Mouse (Mus musculus) embryonic facial prominence, embryonic 12.5 days (tissue): ENCODE measurements around the gene Enkur. TPM values are rescaled to one million over a fixed set of nuclear protein-coding genes. Genes with fewer than 3 reads are reported as not detected.
A peak's percentile ranks its signal among the peaks of the same experiment; 100 is the strongest.

Source experiments
- ATAC-seq: fragments of 200-750 bp; cut with Nextera tagmentation; 2 replicates; pipeline ENCODE4 v1.8.0; 2017; ENCODE audit not compliant: insufficient number of reproducible peaks, insufficient read depth, low FRiP score, low TSS enrichment
- H3K27ac ChIP-seq: fragments of 300-500 bp; sonication (generic); 2 replicates; pipeline ENCODE4 v1.5.1; 2016; ENCODE audit warnings: mild to moderate bottlenecking
- H3K27me3 ChIP-seq: fragments of 300-500 bp; sonication (generic); 2 replicates; pipeline ENCODE4 v1.6.1; 2016; ENCODE audit warnings: mild to moderate bottlenecking, moderate library complexity
- H3K36me3 ChIP-seq: fragments of 300-500 bp; sonication (generic); 2 replicates; pipeline ENCODE4 v1.6.1; 2016; ENCODE audit warnings: mild to moderate bottlenecking
- H3K4me1 ChIP-seq: fragments of 300-500 bp; sonication (generic); 2 replicates; pipeline ENCODE4 v1.6.1; 2016
- H3K4me2 ChIP-seq: fragments of 300-500 bp; sonication (generic); replicated peaks from 2 replicates; pipeline ENCODE4 v1.6.1; 2016; ENCODE audit warnings: mild to moderate bottlenecking, moderate library complexity
- H3K4me3 ChIP-seq: fragments of 300-500 bp; sonication (generic); 2 replicates; pipeline ENCODE4 v1.5.1; 2016; ENCODE audit warnings: mild to moderate bottlenecking
- H3K9ac ChIP-seq: fragments of 300-500 bp; sonication (generic); 2 replicates; pipeline ENCODE4 v1.6.1; 2016; ENCODE audit warnings: mild to moderate bottlenecking, moderate library complexity
- H3K9me3 ChIP-seq: fragments of 300-500 bp; sonication (generic); 2 replicates; pipeline ENCODE4 v1.6.1; 2016; ENCODE audit warnings: mild to moderate bottlenecking, moderate library complexity
- WGBS: fragments of 180-500 bp; shearing (Covaris S2); methylation state at CpG from one replicate; pipeline ENCODE4 v1.1.7; 2016; 5-methylcytosine and 5-hydroxymethylcytosine counted together
- polyA plus RNA-seq: library from polyadenylated mRNA; unstranded; fragments of >200 nt; fragmentation: Nextera tagmentation; extraction: Ambion mirVana; gene quantifications from 2 replicates; pipeline ENCODE4 v1.2.1, GENCODE M21; 2016

Enkur gene
- polyA plus RNA-seq, 1 experiment from 2014 or later: 0.54 TPM

GRCm38 (mm10) chr2:21182811-21183210, 22.4 kb downstream of the Enkur start:
- no peak for ATAC-seq
- WGBS: 83% methylated on average over 1 of the region's 1 CpGs
- H3K9me3 ChIP-seq: no peaks in the 10 kb centered on the region
- no peak overlapping the region for H3K4me3 ChIP-seq
- H3K36me3 ChIP-seq: no peaks in the 10 kb centered on the region
- no peaks in the 10 kb centered on the region for H3K27me3 ChIP-seq
- no peak overlapping the region for H3K9ac ChIP-seq
- H3K4me1 ChIP-seq: no peaks in the 10 kb centered on the region
- H3K27ac ChIP-seq: no peak overlapping the region
- H3K4me2 ChIP-seq: no peak overlapping the region

GRCm38 (mm10) chr2:21179136-21179535, 26.0 kb downstream of the Enkur start:
- H3K36me3 ChIP-seq: no peaks in the 10 kb centered on the region
- H3K27ac ChIP-seq: no peak overlapping the region
- no peak overlapping the region for H3K9ac ChIP-seq
- H3K4me1 ChIP-seq: no peaks in the 10 kb centered on the region
- no peak overlapping the region for H3K4me3 ChIP-seq
- ATAC-seq: no peak
- no peaks in the 10 kb centered on the region for H3K27me3 ChIP-seq
- no peaks in the 10 kb centered on the region for H3K9me3 ChIP-seq
- H3K4me2 ChIP-seq: no peak overlapping the region
- WGBS: 93% methylated on average over 5 of the region's 5 CpGs

GRCm38 (mm10) chr2:21172797-21173196, 32.4 kb downstream of the Enkur start:
- H3K4me1 ChIP-seq: no peaks in the 10 kb centered on the region
- no peak overlapping the region for H3K27ac ChIP-seq
- no peak overlapping the region for H3K4me3 ChIP-seq
- no peak overlapping the region for H3K4me2 ChIP-seq
- H3K36me3 ChIP-seq: no peaks in the 10 kb centered on the region
- H3K9me3 ChIP-seq: no peaks in the 10 kb centered on the region
- no peak for ATAC-seq
- H3K9ac ChIP-seq: no peak overlapping the region
- no peaks in the 10 kb centered on the region for H3K27me3 ChIP-seq
- WGBS: 61% methylated on average over 3 of the region's 3 CpGs

GRCm38 (mm10) chr2:21167916-21168315, 37.2 kb downstream of the Enkur start:
- Histone ChIP-seq H3K27me3 (no peaks in the 10 kb centered on the region), H3K4me1 (no peaks in the 10 kb centered on the region), H3K4me2 (no peak overlapping the region), H3K36me3 (no peaks in the 10 kb centered on the region), H3K27ac (no peak overlapping the region), H3K9me3 (no peaks in the 10 kb centered on the region), H3K4me3 (no peak overlapping the region), H3K9ac (no peak overlapping the region)
- WGBS: 86% methylated on average over 1 of the region's 1 CpGs
- ATAC-seq: no peak

DNA sequence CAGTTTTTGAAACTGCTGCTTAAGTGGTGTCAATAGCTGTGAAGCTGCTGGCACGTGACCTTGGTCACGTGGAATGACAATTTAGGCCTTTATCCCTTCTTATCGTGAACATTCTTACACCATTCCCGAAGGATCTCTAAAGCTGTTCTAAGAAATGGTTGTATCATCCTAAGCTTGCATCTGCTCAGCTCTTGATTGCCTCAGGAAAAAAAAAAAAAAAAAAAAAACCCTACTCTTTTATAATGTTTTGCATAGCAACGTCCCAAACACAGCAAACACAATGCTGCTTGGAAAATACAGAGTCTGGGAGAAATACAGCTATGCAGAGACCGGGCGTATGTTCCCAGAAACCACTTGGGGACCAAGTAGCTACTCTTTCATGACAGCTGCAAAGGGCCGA, 40.9 kb downstream of the Enkur start:
- WGBS: 73% methylated on average over 8 of the region's 8 CpGs
- Histone ChIP-seq H3K4me1 (no peaks in the 10 kb centered on the region), H3K27ac (no peak overlapping the region), H3K9me3 (no peaks in the 10 kb centered on the region), H3K9ac (no peak overlapping the region), H3K4me3 (no peak overlapping the region), H3K4me2 (no peak overlapping the region), H3K27me3 (no peaks in the 10 kb centered on the region), H3K36me3 (no peaks in the 10 kb centered on the region)
- no peak for ATAC-seq

DNA sequence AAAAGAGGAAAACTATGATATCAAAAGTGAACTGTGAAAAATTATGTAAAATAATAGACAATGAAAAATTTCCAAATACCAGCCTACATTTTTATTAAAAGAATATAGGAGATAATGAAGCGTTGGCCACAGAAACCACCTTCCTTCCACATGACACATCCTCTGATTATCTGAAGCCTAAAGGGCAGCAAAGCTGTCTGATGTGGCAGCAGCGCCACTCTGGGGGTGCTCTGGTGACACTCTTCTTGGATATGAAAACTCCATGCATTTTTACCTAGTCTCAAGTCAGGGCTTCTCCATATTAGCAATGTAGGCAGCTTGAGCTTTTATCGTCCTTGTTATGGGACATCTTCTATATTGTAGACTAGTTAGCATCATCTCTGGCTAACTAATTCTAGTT, 51.7 kb downstream of the Enkur start:
- Histone ChIP-seq H3K9ac (no peak overlapping the region), H3K27ac (no peak overlapping the region), H3K4me2 (no peak overlapping the region), H3K36me3 (no peaks in the 10 kb centered on the region), H3K4me1 (no peaks in the 10 kb centered on the region), H3K9me3 (no peaks in the 10 kb centered on the region), H3K27me3 (no peaks in the 10 kb centered on the region), H3K4me3 (no peak overlapping the region)
- ATAC-seq: no peak
- 89% methylated on average over 3 of the region's 3 CpGs for WGBS

DNA sequence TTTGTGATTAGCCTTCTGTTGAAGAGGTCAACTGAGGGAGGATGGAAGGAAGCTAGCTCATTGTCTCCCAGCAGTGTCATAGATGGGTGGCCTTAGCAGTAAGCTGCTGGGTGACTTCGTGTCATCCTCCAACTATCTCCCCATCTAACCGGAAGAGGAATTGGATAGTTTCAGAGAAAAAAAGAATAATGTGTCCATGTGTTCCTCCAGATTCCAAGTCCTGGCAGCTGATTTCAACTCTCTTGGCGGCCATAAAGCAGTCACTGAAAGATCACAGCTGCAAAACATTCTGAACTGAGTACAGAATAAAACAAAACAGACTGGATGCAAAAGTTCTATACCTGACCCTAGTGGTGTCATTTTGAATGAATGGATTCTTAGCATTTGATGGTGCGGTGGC, 58.0 kb downstream of the Enkur start:
- Histone ChIP-seq H3K27me3 (no peaks in the 10 kb centered on the region), H3K36me3 (no peaks in the 10 kb centered on the region), H3K27ac (no peak overlapping the region), H3K4me3 (no peak overlapping the region), H3K9me3 (no peaks in the 10 kb centered on the region), H3K4me1 (no peaks in the 10 kb centered on the region), H3K9ac (no peak overlapping the region), H3K4me2 (no peak overlapping the region)
- no peak for ATAC-seq
- 73% methylated on average over 4 of the region's 4 CpGs for WGBS

GRCm38 (mm10) chr2:21146486-21146885, 58.7 kb downstream of the Enkur start:
- H3K4me3 ChIP-seq: no peak overlapping the region
- H3K4me2 ChIP-seq: no peak overlapping the region
- no peaks in the 10 kb centered on the region for H3K9me3 ChIP-seq
- WGBS: 78% methylated on average over 6 of the region's 6 CpGs
- H3K27me3 ChIP-seq: no peaks in the 10 kb centered on the region
- H3K9ac ChIP-seq: no peak overlapping the region
- H3K4me1 ChIP-seq: 0 out of 2 replicates have a peak, but pooled peaks cover under 1% of the 10 kb centered on the region
- H3K27ac ChIP-seq: no peak overlapping the region
- no peaks in the 10 kb centered on the region for H3K36me3 ChIP-seq
- ATAC-seq: no peak

- H3K9ac ChIP-seq: peak overlapping the region; percentile 64; the same call in 1 of the 2 replicates
- 28% methylated on average over 2 of the region's 2 CpGs for WGBS
- no peak overlapping the region for H3K27ac ChIP-seq
These were observed 62.5 kb downstream of the Enkur start for GRCm38 (mm10) chr2:21142616-21143015.

GRCm38 (mm10) chr2:21142204-21142580, 63.0 kb downstream of the Enkur start:
- under 1% methylated on average over 15 of the region's 15 CpGs for WGBS
- peak; percentile 72 for ATAC-seq
- peak overlapping the region; percentile 76 for H3K27ac ChIP-seq

More at GRCm38 (mm10) chr2:21142616-21143015, 62.5 kb downstream of the Enkur start:
- no peak for ATAC-seq
- peak overlapping the region; percentile 54 for H3K4me3 ChIP-seq
- H3K4me1 ChIP-seq: 0 out of 2 replicates have a peak, but pooled peaks cover 2% of the 10 kb centered on the region
- H3K9me3 ChIP-seq: no peaks in the 10 kb centered on the region
- no peaks in the 10 kb centered on the region for H3K36me3 ChIP-seq
- no peaks in the 10 kb centered on the region for H3K27me3 ChIP-seq
- H3K4me2 ChIP-seq: peak overlapping the region; percentile 98

DNA sequence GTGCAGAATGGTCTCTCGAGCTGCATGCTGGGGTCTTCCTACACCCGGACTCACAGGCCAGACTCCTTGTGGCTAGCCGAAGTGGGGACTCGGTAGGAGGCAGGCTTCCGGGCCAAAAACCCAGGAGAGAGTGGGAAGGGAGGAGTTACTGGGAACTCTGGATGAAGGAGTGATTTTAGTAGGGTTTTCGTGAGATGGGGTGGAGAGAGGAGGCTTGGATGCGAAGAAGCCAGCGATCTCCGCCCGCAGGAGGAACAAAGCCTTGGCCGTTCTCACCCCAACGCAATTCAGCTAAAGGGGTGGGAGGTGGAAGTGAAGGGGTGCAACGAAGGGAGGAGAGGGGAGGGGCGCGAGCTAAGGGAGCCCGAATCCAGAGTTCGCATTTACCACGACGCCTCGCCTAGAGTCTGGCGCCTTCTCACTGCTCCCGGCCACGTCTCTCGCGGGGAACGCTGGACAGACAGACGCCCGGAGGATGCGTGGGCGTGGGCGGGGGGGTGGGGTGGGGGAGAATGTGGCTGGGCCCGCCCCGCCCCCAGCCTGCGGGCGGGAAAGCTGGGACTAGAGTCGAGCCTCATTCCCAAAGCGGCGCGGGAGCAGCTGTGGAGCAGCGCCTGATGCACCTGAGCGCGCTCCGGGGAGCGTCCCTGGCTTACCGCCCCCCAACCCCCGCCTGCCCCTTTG, 63.5 kb downstream of the Enkur start:
- Histone ChIP-seq H3K4me3 (peak overlapping the region; percentile 54), H3K9me3 (no peaks in the 10 kb centered on the region), H3K4me1 (0 out of 2 replicates have a peak, but pooled peaks cover 2% of the 10 kb centered on the region), H3K9ac (peak overlapping the region; percentile 64), H3K27ac (peak overlapping the region; percentile 76), H3K4me2 (peak overlapping the region; percentile 98), H3K36me3 (no peaks in the 10 kb centered on the region), H3K27me3 (no peaks in the 10 kb centered on the region)
- WGBS: under 1% methylated on average over 44 of the region's 46 CpGs
- ATAC-seq: peak; percentile 86

More at GRCm38 (mm10) chr2:21142204-21142580, 63.0 kb downstream of the Enkur start:
- Histone ChIP-seq H3K4me1 (0 out of 2 replicates have a peak, but pooled peaks cover 2% of the 10 kb centered on the region), H3K27me3 (no peaks in the 10 kb centered on the region), H3K9me3 (no peaks in the 10 kb centered on the region), H3K4me3 (peak overlapping the region; percentile 54), H3K9ac (peak overlapping the region; percentile 64), H3K36me3 (no peaks in the 10 kb centered on the region), H3K4me2 (peak overlapping the region; percentile 98)

DNA sequence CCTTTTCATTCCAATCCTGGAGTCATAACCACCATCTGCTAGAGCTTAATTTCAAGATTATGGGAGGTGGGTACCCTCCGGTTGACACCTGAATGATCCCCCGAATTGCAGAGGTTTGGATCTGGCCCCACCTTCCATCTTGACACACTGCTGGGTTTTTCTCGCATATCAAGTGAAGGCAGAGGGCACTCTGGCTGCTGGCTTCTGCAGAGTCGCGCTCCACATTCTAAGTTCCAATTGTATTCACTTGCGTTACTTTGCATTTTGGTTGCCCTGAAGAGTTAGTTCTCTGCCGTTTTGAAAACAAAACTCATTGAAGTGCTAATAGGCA, 64.0 kb downstream of the Enkur start:
- peak overlapping the region; percentile 76; the same call in 1 of the 2 replicates for H3K27ac ChIP-seq

More for the DNA sequence above, 64.0 kb downstream of the Enkur start:
- no peaks in the 10 kb centered on the region for H3K9me3 ChIP-seq
- H3K4me3 ChIP-seq: peak overlapping the region; percentile 54
- H3K27me3 ChIP-seq: no peaks in the 10 kb centered on the region
- H3K9ac ChIP-seq: peak overlapping the region; percentile 64; the same call in 1 of the 2 replicates
- WGBS: 13% methylated on average over 7 of the region's 7 CpGs
- no peak for ATAC-seq
- peak overlapping the region; percentile 98 for H3K4me2 ChIP-seq
- 0 out of 2 replicates have a peak, but pooled peaks cover 2% of the 10 kb centered on the region for H3K4me1 ChIP-seq
- no peaks in the 10 kb centered on the region for H3K36me3 ChIP-seq
